Mouse (Mus musculus) megakaryocyte progenitor cell, adult 5-6 weeks (primary cell): ENCODE data around the gene Cldn18. TPM values are rescaled to one million over a fixed set of nuclear protein-coding genes. Genes with fewer than 3 reads are reported as not detected.
A peak's percentile ranks its signal among the peaks of the same experiment; 100 is the strongest.

Experiments
- ATAC-seq: replicated peaks from 2 replicates; pipeline ENCODE4 v1.8.0; 2016; ENCODE audit warnings: mild to moderate bottlenecking, moderate TSS enrichment, inconsistent platforms; ENCODE audit not compliant: poor library complexity
- total RNA-seq, 2 experiments: library from RNA; stranded (forward) in 1 of 2; stranded (reverse) in 1 of 2; fragments of 157-497, 149-512 nt in 1 of 2; fragments of 200-1000 nt in 1 of 2; gene quantifications; 2 replicates each; pipeline versions ENCODE4 v1.2.3 to v1.2.4; 2015 to 2017

Gene Cldn18
- total RNA-seq, 2 experiments from 2014 or later = not detected

DNA sequence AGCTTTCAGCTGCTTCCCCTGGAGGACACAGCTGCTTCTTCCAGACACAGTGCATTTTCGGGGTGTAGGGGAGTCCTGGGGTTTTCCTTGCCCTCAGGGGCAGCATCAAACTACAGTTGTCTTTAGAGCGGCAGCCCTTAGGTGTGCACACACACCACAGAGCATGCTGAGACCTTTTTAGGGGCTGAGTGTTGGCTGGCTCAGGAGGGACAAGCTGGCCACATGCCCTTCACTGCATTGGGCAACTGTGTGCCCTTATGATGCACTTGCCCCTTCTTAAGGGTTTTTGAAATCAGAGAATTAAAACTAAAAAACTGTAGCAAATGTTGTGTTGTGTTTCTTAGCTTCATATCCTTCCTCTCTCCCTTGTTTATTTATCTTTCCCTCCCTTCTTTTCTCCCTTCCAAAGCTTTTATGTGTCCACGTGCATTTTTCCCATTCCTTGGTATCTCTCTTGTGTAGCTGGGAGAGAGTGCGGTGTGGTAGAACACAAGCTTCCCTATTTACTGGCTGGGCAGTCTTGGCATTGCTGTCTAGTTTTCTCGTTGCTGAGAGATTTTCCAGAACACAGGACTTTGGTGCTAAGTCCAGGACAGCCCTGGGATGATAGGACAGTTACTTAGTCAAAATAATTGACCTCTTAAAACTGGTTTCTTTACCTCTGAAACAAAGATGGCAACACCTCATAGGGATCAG, 31.4 kb downstream of the Cldn18 start:
- no peak for ATAC-seq

- ATAC-seq = no peak
Measured at GRCm38 (mm10) chr9:99685061-99685521, 32.0 kb downstream of the Cldn18 start.

DNA sequence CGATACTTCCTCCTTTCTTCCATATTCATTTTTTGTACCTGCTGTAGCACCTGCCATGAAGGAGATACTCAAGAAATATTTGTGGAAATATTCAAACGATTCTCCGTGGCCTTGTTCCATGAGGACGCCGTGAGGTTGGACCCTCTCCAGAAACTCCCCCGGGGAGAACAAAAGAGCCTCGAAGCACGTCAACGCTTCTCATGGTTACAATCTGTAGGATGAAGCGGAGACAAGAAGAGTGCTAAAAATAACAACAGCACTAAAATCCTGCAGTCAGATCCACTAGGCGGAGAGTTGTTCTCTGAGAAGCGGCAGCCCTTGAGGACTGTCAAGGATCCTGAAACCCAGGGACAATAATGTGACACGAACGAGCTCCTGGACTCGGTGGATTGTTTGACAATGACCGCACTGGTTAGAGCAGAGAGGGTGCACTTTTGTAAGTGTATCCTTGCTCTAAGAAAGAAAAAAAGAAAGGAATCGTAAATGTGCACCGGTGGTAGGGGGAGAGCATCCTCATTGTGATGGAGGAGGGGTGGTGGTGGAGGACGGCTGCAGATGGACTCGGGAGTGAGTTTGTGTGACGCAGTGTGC, 35.0 kb downstream of the Cldn18 start:
- no peak for ATAC-seq

DNA sequence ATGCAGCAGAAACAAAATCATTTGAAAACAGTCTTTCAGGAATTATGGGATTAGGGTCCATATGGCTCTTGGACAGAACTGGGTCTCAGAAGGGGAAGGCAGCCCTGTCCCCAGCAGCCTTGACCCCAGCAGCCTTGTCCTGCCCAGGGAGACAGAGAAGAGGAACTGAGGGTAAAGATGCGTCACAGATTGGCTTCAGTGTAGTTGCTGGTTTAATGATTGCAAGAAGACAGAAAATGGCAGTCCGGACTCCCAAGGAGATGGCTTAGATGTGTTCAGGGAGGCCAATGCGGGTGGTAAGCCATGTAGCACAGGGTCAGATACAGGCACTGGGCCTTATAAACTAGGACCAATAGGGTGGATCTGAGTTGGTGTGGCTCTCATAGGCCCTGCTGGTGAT, 41.4 kb downstream of the Cldn18 start:
- no peak for ATAC-seq

- ATAC-seq = no peak
Measured at GRCm38 (mm10) chr9:99671603-99672002, 45.5 kb downstream of the Cldn18 start.

GRCm38 (mm10) chr9:99667596-99667995, 49.5 kb downstream of the Cldn18 start:
- ATAC-seq = no peak

DNA sequence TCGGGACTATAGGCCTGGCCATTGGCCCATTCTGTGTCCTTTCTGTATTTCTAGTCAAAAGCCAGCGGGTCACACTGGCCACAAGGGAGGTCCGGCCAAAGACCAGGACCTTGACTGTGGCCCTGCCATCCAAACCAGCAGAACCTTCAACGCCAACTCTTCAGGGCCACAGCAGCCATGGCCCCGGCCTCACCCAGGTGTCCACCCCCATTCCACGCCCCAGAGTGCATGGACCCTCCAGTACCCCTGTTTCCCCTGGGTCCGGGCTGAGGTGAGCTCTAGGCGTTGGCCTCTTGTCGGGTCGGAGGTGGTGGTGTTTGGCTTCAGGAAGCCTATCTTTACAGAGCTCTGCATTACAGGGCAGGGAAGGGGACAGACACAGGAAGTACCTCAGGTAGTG, 54.2 kb downstream of the Cldn18 start:
- no peak for ATAC-seq

DNA sequence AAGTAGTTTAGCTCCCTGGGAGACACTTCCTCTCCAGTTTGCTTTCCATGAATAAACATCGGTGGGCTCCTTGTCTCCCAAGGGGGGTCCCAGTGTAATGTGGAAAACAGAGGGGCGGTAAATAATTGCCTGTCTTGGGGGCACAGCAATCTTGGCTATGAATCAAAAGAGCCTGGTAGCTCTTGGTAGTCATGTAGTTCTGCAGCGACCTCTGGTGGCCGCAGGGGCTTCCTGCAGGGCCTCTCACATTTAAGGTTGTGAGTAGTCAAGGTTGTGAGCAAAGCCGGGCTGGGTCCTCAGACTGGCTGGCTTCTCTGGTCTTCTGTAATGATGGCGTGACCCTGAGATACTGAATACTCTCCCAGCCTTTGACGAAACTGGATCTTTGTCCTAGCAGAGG, 54.7 kb downstream of the Cldn18 start:
- peak; percentile 92 for ATAC-seq

DNA sequence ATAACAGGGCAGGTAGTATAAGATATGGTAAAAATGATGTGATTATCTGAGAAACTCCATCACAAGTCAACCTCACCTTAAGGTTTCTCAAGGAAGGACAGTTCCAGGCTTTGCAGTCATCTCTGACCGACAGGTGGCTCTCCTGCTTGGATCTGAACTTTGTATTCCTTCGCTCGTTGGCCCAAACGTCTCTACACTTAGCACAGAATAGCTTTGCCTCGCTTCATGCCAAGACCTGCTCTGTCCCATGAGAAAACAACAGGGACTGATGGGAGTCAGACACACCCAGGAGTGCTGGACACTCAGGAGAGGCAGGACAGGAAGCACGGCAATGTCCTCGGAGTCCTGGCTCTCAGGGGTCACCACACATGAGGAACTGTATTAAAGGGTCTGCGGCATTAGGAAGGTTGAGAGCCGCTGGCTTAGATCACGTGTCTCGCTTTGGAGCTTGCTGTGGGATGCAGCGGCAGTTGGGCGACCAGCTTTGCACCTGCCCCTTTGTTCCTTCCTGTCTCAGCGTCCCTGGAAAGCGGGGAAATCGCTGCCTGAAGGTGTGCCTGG, 55.4 kb downstream of the Cldn18 start:
- no peak for ATAC-seq

- ATAC-seq = no peak
Measured at GRCm38 (mm10) chr9:99660756-99661155, 56.3 kb downstream of the Cldn18 start.

DNA sequence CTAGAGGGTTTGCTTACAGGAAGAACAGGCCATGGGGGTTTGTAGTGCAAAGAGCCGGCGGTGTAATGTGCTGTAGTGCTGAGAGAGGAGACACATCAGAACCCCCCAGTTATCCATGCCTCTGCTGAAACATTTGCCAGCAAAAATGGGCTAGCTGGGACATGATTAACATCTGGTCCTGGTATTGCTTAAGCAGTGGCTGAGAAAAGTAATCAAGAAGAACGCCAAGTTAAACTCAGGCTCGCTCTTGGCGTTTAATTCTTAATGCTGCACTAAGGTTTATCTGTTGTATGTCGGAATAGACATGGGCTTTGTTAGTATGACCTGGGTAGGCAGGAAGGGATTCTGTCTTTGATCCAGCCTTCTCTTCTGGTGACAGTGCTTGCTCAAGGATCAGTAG, 71.0 kb downstream of the Cldn18 start:
- ATAC-seq = no peak

GRCm38 (mm10) chr9:99645416-99645815, 71.7 kb downstream of the Cldn18 start:
- ATAC-seq = no peak

DNA sequence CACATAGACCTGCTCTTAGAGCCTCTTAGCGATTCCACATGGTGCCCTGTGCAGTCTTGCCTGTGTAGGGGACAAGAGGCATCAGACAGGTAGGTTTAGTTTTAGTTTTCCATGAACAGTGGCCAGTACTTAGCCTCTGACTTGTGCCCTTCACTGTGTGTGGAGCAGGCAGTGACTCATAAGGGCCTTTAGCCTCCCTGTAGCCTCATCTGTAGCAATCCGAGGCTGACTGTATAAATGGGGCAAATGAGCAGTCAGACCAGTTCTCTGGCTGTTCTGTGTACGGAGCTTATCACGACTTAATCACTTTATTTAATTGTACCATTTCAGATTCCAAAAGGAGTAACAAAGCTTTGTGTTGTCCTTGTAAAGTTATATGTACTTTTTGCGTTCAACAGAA, 77.1 kb downstream of the Cldn18 start:
- ATAC-seq = no peak

Other genes starting within 250 kb of the Cldn18 start
- gene Armc8, start 148.4 kb downstream of the Cldn18 start, total RNA-seq (2015) = 30.4 and 34.6 TPM in 2 replicates
- gene Armc8, start 148.4 kb downstream of the Cldn18 start, total RNA-seq (2017) = 32.2 and 36.6 TPM in 2 replicates
- 21.0 and 22.2 TPM in 2 replicates for gene Dbr1, start 141.5 kb downstream of the Cldn18 start, total RNA-seq (2015)
- 55.0 and 56.5 TPM in 2 replicates for gene Dbr1, start 141.5 kb downstream of the Cldn18 start, total RNA-seq (2017)
- gene A4gnt, start 104.8 kb downstream of the Cldn18 start, total RNA-seq (2015) = not detected in 2 replicates
- not detected in 2 replicates for gene A4gnt, start 104.8 kb downstream of the Cldn18 start, total RNA-seq (2017)
- not detected in 2 replicates for gene Dzip1l, start 87.8 kb downstream of the Cldn18 start, total RNA-seq (2015)
- not detected in 2 replicates for gene Dzip1l, start 87.8 kb downstream of the Cldn18 start, total RNA-seq (2017)
- not detected in 2 replicates for gene Sox14, start 158.9 kb upstream of the Cldn18 start, total RNA-seq (2015)
- gene Sox14, start 158.9 kb upstream of the Cldn18 start, total RNA-seq (2017) = not detected in 2 replicates